Mouse (Mus musculus): ENCODE data around the gene Cryba4.

Cryba4 gene

GRCm38 (mm10) chr5:112235806-112236205 lies 16.5 kb downstream of the Cryba4 start:
- DNase-seq: no peak

DNA sequence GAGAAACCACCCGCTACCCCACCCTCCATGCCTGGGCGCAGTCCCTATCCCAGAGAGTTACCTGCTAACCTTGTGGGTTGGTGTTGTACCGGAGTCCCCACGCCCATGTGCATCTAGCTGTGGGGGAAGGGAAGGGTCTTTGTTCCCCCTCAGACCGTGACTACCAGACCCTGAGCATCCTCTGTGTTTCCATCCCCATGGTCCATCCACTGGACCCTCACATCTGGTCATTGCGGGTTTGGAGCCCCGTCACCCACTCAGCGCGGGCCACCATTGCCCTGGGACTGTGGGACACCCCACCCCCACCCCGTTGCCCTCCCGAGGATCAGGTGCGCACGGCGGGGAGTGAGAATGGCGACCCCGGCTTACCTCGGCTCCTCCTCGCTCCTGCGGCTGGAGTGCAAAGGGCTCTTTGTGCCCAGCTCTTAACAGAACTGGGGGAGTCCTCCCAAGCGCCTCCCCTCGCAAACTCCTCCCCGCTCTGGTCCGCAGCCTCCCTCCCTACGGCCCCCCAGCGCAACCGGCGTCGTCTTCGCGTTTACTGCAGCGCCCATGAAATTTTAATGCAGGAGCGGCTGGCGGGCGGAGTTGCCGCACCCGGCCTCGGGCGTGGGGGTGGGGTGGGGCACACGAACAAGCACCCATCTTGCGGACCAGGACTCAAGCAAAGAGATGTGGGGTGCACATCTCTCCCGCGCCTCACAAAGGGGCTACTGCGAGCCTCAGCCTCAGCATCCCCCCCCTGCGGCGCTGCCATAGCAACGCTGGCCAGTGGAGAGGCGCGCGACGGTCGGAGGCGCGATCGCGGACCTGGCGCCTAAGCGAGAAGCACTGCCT lies 23.9 kb downstream of the Cryba4 start:
- DNase-seq: peak; percentile 79

- DNase-seq: no peak
Observed at GRCm38 (mm10) chr5:112227898-112228239, 24.4 kb downstream of the Cryba4 start.

DNA sequence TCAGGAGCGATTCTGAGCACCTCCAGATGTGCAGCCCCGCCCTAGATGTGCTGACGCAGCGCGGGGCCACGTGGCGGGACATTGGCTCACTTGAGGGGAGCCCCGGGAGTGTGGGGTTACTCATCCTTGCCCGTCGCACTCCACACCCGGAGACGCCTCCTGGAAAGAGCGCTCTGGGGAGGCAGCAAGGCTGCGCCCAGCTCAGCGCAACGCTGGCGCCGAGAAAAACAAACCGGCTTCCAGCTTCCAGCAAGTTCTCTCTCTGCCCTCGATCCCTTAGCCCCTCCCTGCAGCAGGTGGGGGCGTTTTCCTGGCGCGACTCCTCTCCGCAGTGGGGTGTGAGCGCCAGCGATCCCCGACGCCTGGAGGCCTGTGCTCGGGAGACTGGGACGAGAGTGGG lies 25.0 kb downstream of the Cryba4 start:
- DNase-seq: peak; percentile 52

DNA sequence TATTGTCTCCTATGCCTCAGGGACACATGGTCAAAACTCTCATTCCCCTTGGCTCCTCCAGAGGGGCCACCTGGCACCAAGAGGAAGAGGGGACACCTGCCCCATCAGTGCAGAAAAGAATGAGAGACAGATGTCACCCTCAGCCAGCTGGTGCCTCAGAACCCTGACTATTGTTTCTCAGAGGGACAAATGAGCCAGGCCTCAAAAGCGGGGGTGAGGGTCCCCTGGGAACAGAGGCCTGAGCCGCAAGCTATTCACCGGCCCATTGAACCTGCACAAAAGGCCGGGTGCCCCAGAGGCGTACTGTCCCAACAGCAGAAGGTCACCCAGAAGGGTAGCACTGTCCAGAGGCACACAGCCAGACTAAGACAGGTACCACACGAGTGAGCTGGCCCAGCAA lies 26.7 kb downstream of the Cryba4 start:
- no peak for DNase-seq

DNA sequence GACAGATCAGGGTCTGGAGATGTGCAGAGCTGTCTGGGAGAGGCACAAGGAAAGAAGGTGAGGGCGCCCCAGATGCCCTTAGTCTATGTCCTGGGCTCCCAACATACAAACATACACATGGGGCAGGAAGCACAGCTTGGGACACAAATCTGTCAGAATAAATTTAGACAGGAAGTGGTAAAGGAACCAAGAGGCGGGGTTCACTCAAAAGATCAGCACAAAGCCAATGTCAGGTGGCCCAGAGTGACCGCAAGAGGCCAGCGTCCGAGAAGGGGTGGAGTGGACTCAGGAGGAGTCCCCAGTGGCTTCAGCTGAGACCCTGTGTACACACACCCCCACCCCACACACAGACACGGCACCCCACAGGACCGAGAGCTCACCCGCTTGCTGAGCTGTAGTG lies 32.1 kb downstream of the Cryba4 start:
- DNase-seq: no peak

- DNase-seq: no peak
Observed at GRCm38 (mm10) chr5:112219398-112219797, 32.9 kb downstream of the Cryba4 start.

- no peak for DNase-seq
Observed at GRCm38 (mm10) chr5:112218679-112219078, 33.6 kb downstream of the Cryba4 start.

GRCm38 (mm10) chr5:112217031-112217430 lies 35.3 kb downstream of the Cryba4 start:
- DNase-seq: no peak

DNA sequence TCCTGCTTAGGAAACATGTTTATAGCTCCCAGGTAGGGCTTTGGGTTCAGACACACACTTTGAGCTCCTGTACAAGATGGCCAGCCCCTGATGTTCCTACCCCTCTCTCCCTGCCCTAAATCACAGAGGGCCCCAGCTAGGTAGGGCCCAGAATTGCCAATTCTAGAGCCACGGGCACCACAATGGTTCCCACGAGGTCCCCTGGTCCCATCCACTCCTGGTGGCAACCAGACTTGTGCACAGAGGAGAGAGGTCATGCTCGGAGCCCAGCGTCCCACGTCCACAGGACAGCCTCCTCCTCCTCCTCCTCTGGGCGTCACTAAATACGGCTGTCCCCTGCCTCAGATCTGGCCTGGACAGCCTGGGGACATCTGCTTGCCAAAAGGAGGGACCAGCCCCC lies 36.0 kb downstream of the Cryba4 start:
- no peak for DNase-seq

- DNase-seq: no peak
Observed at GRCm38 (mm10) chr5:112215801-112216251, 36.5 kb downstream of the Cryba4 start.

- peak; percentile 57 for DNase-seq
Observed at GRCm38 (mm10) chr5:112215291-112215751, 37.0 kb downstream of the Cryba4 start.

DNA sequence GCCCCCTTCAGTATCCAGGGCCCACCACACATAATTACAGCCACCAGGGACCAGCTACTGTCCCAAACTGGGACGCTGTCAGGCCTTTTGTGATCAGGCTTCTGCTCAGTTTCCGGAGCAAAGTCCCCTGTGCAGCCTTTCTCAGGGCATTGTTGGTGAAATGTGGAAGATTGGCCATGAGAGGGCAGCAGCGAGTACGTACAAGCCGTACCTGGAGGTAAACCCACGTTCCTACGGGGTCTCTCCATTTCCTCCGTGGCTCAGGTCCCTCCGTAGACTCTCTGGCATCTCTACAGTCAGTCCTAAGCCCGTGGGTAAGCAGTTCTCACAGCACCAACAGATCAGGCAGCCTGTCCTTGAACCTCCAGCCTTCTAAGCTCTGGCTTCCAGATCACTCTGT lies 37.9 kb downstream of the Cryba4 start:
- DNase-seq: peak; percentile 90

DNA sequence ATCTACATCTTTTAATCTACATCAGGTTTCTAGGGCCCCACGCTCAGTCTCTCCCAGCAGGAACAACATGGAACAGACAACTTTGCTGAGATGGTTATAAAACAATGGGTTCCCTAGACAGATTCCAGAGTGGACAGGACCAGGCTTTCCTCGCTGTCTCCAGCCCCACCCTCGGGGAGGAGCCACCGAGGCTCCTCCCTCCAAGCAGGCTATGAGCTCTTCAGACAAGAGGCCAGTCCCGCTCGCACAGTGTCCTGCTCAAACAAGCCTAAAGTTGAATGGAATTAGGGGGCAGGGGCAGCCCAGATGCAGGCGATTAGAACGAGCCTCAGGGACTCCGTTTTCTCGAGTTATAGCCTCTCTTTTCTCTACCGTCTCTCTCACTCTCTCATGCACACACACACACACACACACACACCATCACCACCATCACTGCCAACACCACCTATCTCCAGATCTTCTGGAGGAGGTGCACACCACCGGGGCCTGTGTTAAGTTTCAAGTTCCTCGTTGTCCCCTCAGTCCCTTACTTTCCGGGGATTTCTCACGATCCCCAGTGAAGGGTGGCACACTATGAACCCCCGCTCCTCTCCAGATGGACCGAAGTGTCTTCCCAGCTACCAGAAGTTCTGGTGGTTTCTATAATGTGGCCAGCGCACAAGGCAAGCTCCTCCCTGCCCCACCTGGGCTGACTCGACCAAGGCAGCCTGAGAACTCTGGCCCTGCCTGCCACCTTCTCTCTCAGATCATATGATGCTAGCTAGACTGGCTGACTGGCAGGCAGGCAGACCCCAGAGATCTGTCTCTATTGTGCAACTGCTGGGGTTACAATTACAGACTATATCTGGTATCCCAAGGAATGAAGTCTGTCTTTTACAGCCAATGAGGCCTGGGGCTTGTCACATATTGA lies 38.7 kb downstream of the Cryba4 start:
- peak; percentile 56 for DNase-seq

GRCm38 (mm10) chr5:112212711-112213264 lies 39.5 kb downstream of the Cryba4 start:
- DNase-seq: peak; percentile 25

DNA sequence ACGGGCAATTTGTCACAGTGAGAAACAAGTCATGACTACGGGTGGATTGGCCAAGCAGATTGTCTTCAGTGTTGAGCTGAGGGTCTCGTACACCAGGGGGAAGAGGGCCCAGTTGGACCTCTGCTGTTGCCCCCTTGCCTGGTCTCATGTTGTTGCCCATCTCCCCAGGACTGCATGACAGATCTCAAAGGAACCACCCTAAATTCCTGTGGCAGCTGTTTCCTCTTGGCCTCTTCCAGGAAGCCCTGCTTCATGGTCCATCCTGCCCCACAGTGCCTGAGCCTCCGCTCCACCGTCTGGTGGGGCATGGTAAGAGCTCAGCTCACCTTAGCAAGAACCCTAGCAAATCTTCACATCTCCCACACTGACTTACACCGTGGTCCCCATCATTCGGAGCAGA lies 40.4 kb downstream of the Cryba4 start:
- DNase-seq: no peak

GRCm38 (mm10) chr5:112210104-112210503 lies 42.2 kb downstream of the Cryba4 start:
- DNase-seq: peak; percentile 82

GRCm38 (mm10) chr5:112208321-112208720 lies 44.0 kb downstream of the Cryba4 start:
- no peak for DNase-seq

- no peak for DNase-seq
Observed at GRCm38 (mm10) chr5:112206543-112207255, 45.6 kb downstream of the Cryba4 start.

DNA sequence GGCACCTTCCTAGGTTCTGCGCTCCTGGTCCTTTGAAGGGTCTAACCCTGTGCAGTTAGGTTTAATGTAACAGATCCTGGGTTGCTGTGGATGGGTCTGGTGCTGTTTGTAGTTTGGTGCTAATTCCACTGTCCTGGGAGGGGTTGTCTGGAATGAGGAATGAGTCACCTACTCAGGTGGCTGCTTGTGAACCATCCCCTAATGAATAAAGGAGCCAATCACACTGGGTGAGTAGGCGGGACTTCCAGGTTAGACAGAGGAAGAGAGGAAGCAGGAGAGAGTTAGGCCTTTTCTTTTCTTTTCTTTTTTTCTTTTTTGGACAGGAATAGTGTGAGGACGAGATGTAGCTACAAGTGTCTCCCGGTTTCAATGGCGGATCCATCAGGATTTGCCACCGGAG lies 52.7 kb downstream of the Cryba4 start:
- no peak for DNase-seq
